Mouse (Mus musculus) urinary bladder, postnatal 25 days (tissue): ENCODE results near the gene Baiap2l2.

ENCODE experiments used
- DNase-seq: peaks from one replicate; pipeline ENCODE4 v3.0.0; 2022; ENCODE audit warnings: low spot score

Baiap2l2 gene

GRCm38 (mm10) chr15:79285399-79285798 is at the start of gene Baiap2l2:
Baiap2l2 (minus strand) TSS chr15:79285537.
- no peak for DNase-seq

- no peak for DNase-seq
Observed at GRCm38 (mm10) chr15:79333409-79333808, 48.1 kb upstream of the Baiap2l2 start.

- no peak for DNase-seq
Observed at GRCm38 (mm10) chr15:79330521-79330920, 45.2 kb upstream of the Baiap2l2 start.

GRCm38 (mm10) chr15:79329979-79330363 is 44.6 kb upstream of the Baiap2l2 start:
- no peak for DNase-seq

GRCm38 (mm10) chr15:79329346-79329978 is 44.1 kb upstream of the Baiap2l2 start:
- DNase-seq: no peak

GRCm38 (mm10) chr15:79328939-79329275 is 43.6 kb upstream of the Baiap2l2 start:
- no peak for DNase-seq

- DNase-seq: peak; percentile 97
Observed at GRCm38 (mm10) chr15:79328058-79328938, 43.0 kb upstream of the Baiap2l2 start, which contains the start of gene Pla2g6. Pla2g6 (minus strand) TSS chr15:79328390.

GRCm38 (mm10) chr15:79326971-79327961 is 41.9 kb upstream of the Baiap2l2 start:
- no peak for DNase-seq

GRCm38 (mm10) chr15:79326264-79326663 is 40.9 kb upstream of the Baiap2l2 start:
- DNase-seq: no peak

- DNase-seq: no peak
Observed at GRCm38 (mm10) chr15:79325742-79326141, 40.4 kb upstream of the Baiap2l2 start.

- DNase-seq: no peak
Observed at GRCm38 (mm10) chr15:79324373-79324772, 39.0 kb upstream of the Baiap2l2 start.

GRCm38 (mm10) chr15:79323791-79324155 is 38.4 kb upstream of the Baiap2l2 start:
- DNase-seq: no peak

GRCm38 (mm10) chr15:79322991-79323790 is 37.9 kb upstream of the Baiap2l2 start:
- DNase-seq: no peak

GRCm38 (mm10) chr15:79322281-79322990 is 37.1 kb upstream of the Baiap2l2 start:
- DNase-seq: no peak

- DNase-seq: no peak
Observed at GRCm38 (mm10) chr15:79321733-79322190, 36.4 kb upstream of the Baiap2l2 start.

GRCm38 (mm10) chr15:79313848-79314369 is 28.6 kb upstream of the Baiap2l2 start:
- no peak for DNase-seq

GRCm38 (mm10) chr15:79307861-79308260 is 22.5 kb upstream of the Baiap2l2 start:
- no peak for DNase-seq

- no peak for DNase-seq
Observed at GRCm38 (mm10) chr15:79306043-79306637, 20.8 kb upstream of the Baiap2l2 start.

- DNase-seq: no peak
Observed at GRCm38 (mm10) chr15:79304832-79305231, 19.5 kb upstream of the Baiap2l2 start.

- no peak for DNase-seq
Observed at GRCm38 (mm10) chr15:79303725-79304124, 18.4 kb upstream of the Baiap2l2 start.
